Mouse (Mus musculus) myocyte (in vitro differentiated cells): ENCODE data around the gene Ak1. TPM values are rescaled to one million over a fixed set of nuclear protein-coding genes. Genes with fewer than 3 reads are reported as not detected.
A peak's percentile ranks its signal among the peaks of the same experiment; 100 is the strongest.

Source experiments
- H3K27me3 ChIP-seq: one replicate; pipeline ENCODE4 v1.6.1; 2011; ENCODE audit not compliant: control insufficient read depth, insufficient read depth, insufficient read length
- H3K36me3 ChIP-seq: one replicate; pipeline ENCODE4 v1.6.1; 2011; ENCODE audit not compliant: control insufficient read depth, insufficient read depth
- H3K4me2 ChIP-seq: one replicate; pipeline ENCODE4 v1.6.1; 2011; ENCODE audit warnings: low read depth, control low read depth
- H3K4me3 ChIP-seq: one replicate; pipeline ENCODE4 v1.5.1; 2011; ENCODE audit warnings: mild to moderate bottlenecking, control low read depth, moderate library complexity
- H3K79me2 ChIP-seq: one replicate; pipeline ENCODE4 v1.6.1; 2011; ENCODE audit not compliant: control insufficient read depth, insufficient read depth
- H3ac ChIP-seq: one replicate; pipeline ENCODE4 v1.6.1; 2011; ENCODE audit not compliant: control insufficient read depth, insufficient read length
- CEBPB ChIP-seq: IDR thresholded peaks from 2 replicates; pipeline ENCODE4 v1.6.1; 2011; ENCODE audit warnings: mild to moderate bottlenecking, moderate library complexity; ENCODE audit not compliant: poor library complexity, insufficient read depth, severe bottlenecking
- E2F4 ChIP-seq: IDR thresholded peaks from one replicate; pipeline ENCODE4 v1.6.1; 2011; ENCODE audit warnings: mild to moderate bottlenecking, control low read depth, moderate library complexity; ENCODE audit not compliant: insufficient read depth
- MAX ChIP-seq: IDR thresholded peaks from one replicate; pipeline ENCODE4 v1.6.1; 2011; ENCODE audit warnings: low read depth, mild to moderate bottlenecking, control low read depth
- MYOD1 ChIP-seq, 3 experiments: IDR thresholded peaks; one replicate each; pipeline ENCODE4 v1.6.1; 2011; ENCODE audit warnings: control low read depth in 2 of 3, low read depth in 2 of 3, mild to moderate bottlenecking in 2 of 3, moderate library complexity in 1 of 3; ENCODE audit not compliant: insufficient read length in 2 of 3, control insufficient read depth in 1 of 3
- MYOG ChIP-seq, 3 experiments: IDR thresholded peaks; one replicate each; pipeline ENCODE4 v1.6.1; 2011; ENCODE audit warnings: control low read depth in 2 of 3, low read depth in 2 of 3, mild to moderate bottlenecking in 2 of 3; ENCODE audit not compliant: insufficient read length in 2 of 3, control insufficient read depth in 1 of 3, insufficient read depth in 1 of 3
- POLR2A ChIP-seq: IDR thresholded peaks from one replicate; pipeline ENCODE4 v1.6.1; 2011; ENCODE audit warnings: low read depth, mild to moderate bottlenecking, control low read depth, moderate library complexity; ENCODE audit not compliant: insufficient read length
- POLR2AphosphoS2 ChIP-seq: IDR thresholded peaks from one replicate; pipeline ENCODE4 v1.6.1; 2011; ENCODE audit warnings: low read depth, control low read depth; ENCODE audit not compliant: insufficient read length
- REST ChIP-seq: IDR thresholded peaks from one replicate; pipeline ENCODE4 v1.6.1; 2011; ENCODE audit warnings: mild to moderate bottlenecking, control low read depth, moderate library complexity; ENCODE audit not compliant: insufficient read depth, insufficient read length
- SRF ChIP-seq: IDR thresholded peaks from one replicate; pipeline ENCODE4 v1.6.1; 2011; ENCODE audit warnings: low read depth; ENCODE audit not compliant: control insufficient read depth, insufficient read length
- TCF12 ChIP-seq: IDR thresholded peaks from one replicate; pipeline ENCODE4 v1.6.1; 2011; ENCODE audit warnings: mild to moderate bottlenecking, control low read depth; ENCODE audit not compliant: poor library complexity, insufficient read depth, severe bottlenecking
- TCF3 ChIP-seq: IDR thresholded peaks from one replicate; pipeline ENCODE4 v1.6.1; 2011; ENCODE audit warnings: low read depth, control low read depth; ENCODE audit not compliant: insufficient read length
- USF1 ChIP-seq: IDR thresholded peaks from one replicate; pipeline ENCODE4 v1.6.1; 2011; ENCODE audit warnings: low read depth, mild to moderate bottlenecking, control low read depth, moderate library complexity
- polyA plus RNA-seq: library from polyadenylated mRNA; unstranded; fragments of >200 nt; fragmentation: generic; extraction: Trizol; gene quantifications from one replicate; pipeline ENCODE4 v1.2.1, GENCODE M21; 2012; ENCODE audit warnings: missing spikeins

Gene Ak1
- polyA plus RNA-seq, 1 experiment, result 265 TPM

- Histone ChIP-seq H3K79me2 (peaks cover 12% of the 10 kb centered on the region), H3K4me2 (no peak overlapping the region), H3K27me3 (no peaks in the 10 kb centered on the region), H3K4me3 (no peak overlapping the region), H3K36me3 (no peaks in the 10 kb centered on the region), H3ac (no peak overlapping the region)
- TF ChIP-seq E2F4 (no peak), MYOD1 (IDR thresholded peaks at IDR 0.05; ENCODE audit: control insufficient read depth in 1 of 3, insufficient read length in 2 of 3, low read depth in 2 of 3) (no peak), MYOG (IDR thresholded peaks at IDR 0.05; ENCODE audit: control insufficient read depth in 1 of 3, insufficient read depth in 1 of 3, insufficient read length in 2 of 3, low read depth in 2 of 3) (no peak), TCF3 (no peak), USF1 (no peak), SRF (no peak), TCF12 (no peak), CEBPB (no peak), REST (no peak), MAX (no peak)
These were observed 45.0 kb upstream of the Ak1 start for GRCm38 (mm10) chr2:32576532-32576931.

DNA sequence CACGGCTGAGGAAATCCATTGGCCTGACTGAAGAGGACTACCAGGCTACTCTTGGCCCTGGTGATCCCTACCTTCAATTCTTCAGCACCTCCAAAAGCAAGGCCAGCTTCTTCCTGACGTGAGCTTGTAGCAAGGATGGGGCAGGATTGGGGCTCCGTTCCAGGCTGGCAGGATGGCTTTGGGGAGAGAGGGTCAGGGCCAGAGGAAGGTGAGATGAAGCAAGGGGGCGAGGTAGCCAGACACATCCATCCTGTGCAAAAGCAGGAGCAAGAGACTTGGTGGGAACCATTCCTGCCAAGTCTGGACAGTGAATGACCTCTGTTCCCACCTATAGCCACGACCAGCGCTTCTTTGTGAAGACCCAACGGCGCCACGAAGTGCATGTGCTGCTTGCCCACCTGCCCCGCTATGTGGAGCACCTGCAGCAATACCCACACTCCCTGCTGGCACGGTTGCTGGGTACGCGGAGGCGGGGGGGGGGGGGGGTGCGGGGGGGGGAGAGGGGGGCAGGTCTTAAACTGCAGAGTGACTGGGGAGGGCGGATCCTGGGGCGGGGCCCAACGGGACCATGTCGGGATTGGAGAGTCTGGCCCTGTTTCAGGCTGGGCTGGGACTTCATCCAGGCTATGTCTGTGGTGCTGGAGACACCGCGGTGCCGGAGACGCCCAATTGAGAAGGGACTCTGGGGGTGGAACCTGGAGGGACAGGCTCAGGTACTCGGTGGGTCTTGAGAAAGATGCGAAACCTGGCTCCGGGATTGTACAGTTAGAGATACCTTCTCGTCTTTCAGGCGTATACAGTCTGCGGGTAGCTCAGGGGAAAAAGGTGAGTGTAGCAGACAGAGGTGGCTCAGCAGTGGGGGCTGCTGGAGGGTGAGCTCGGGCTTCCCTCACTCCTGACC lies 43.2 kb upstream of the Ak1 start:
- TF ChIP-seq SRF, result no peak
- no peak for TF ChIP-seq TCF12
- no peak for TF ChIP-seq POLR2A
- no peak for TF ChIP-seq TCF3
- no peak for TF ChIP-seq MYOD1 (IDR thresholded peaks at IDR 0.05; ENCODE audit: control insufficient read depth in 1 of 3, insufficient read length in 2 of 3, low read depth in 2 of 3)
- TF ChIP-seq MYOG (IDR thresholded peaks at IDR 0.05; ENCODE audit: control insufficient read depth in 1 of 3, insufficient read depth in 1 of 3, insufficient read length in 2 of 3, low read depth in 2 of 3), result no peak
- no peak for TF ChIP-seq POLR2AphosphoS2
- TF ChIP-seq USF1, result no peak
- TF ChIP-seq E2F4, result no peak
- no peak for TF ChIP-seq REST
- TF ChIP-seq MAX, result no peak
- TF ChIP-seq CEBPB, result no peak
- no peaks in the 10 kb centered on the region for H3K27me3 ChIP-seq

DNA sequence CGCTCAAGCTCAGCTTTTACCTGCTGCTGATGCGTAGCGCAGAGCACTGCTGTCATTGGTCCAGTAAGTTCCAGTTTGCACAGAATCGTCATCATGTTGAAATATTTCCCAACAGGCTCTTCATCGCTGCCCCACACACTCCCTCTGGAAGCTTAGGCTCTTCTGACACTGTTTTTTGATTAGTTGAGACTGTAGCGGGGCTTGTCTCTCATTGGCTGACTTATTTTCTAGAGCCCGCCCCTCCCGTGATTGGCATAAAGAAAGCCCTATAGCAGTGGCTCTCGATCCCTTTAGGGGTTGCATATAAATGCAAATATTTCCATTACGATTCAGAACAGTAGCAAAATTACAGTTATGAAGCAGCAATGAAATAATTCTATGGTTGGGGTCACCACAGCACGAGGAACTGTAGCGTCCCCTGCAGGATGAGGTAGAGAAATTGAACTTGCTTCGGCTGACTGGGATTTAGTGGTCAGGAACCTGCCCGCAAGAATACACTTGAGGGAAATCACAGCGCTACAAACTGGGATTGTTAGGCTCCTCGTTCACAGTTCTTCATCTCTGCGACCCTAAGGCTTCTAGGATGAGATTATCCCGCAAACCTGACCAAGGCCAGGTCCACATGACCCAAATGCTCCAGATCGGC lies 40.0 kb upstream of the Ak1 start:
- Histone ChIP-seq H3K79me2 (no peaks in the 10 kb centered on the region), H3K36me3 (no peaks in the 10 kb centered on the region), H3K4me2 (peak overlapping the region; percentile 20), H3K4me3 (no peak overlapping the region), H3K27me3 (no peaks in the 10 kb centered on the region), H3ac (no peak overlapping the region)
- TF ChIP-seq POLR2A, result no peak
- TF ChIP-seq E2F4, result no peak
- TF ChIP-seq SRF, result no peak
- TF ChIP-seq TCF3, result no peak
- no peak for TF ChIP-seq REST
- no peak for TF ChIP-seq TCF12
- TF ChIP-seq USF1, result no peak
- no peak for TF ChIP-seq MYOG (IDR thresholded peaks at IDR 0.05; ENCODE audit: control insufficient read depth in 1 of 3, insufficient read depth in 1 of 3, insufficient read length in 2 of 3, low read depth in 2 of 3)
- TF ChIP-seq MYOD1 (IDR thresholded peaks at IDR 0.05; ENCODE audit: control insufficient read depth in 1 of 3, insufficient read length in 2 of 3, low read depth in 2 of 3), result no peak
- no peak for TF ChIP-seq CEBPB
- TF ChIP-seq MAX, result no peak
- no peak for TF ChIP-seq POLR2AphosphoS2

More for the DNA sequence above, 43.2 kb upstream of the Ak1 start:
- no peaks in the 10 kb centered on the region for H3K79me2 ChIP-seq
- H3K4me3 ChIP-seq, result no peak overlapping the region
- H3K36me3 ChIP-seq, result no peaks in the 10 kb centered on the region
- H3K4me2 ChIP-seq, result no peak overlapping the region
- no peak overlapping the region for H3ac ChIP-seq

- no peak overlapping the region for H3K4me3 ChIP-seq
- no peaks in the 10 kb centered on the region for H3K27me3 ChIP-seq
- H3K79me2 ChIP-seq, result peaks cover 11% of the 10 kb centered on the region
These were observed 38.4 kb upstream of the Ak1 start for GRCm38 (mm10) chr2:32582830-32583799.

More at GRCm38 (mm10) chr2:32582830-32583799, 38.4 kb upstream of the Ak1 start:
- Histone ChIP-seq H3ac (no peak overlapping the region), H3K4me2 (peak overlapping the region; percentile 56), H3K36me3 (no peaks in the 10 kb centered on the region)
- TF ChIP-seq MYOD1 (IDR thresholded peaks at IDR 0.05; ENCODE audit: control insufficient read depth in 1 of 3, insufficient read length in 2 of 3, low read depth in 2 of 3), result peak in 2 of 3 experiments; percentile 7 to 14
- no peak for TF ChIP-seq REST
